Mouse (Mus musculus) CH12.LX (cell line): ENCODE measurements around the gene Sv2b.

ENCODE experiments used
- BHLHE40 ChIP-seq: IDR thresholded peaks from 2 replicates; pipeline ENCODE4 v1.6.1; 2011; ENCODE audit warnings: mild to moderate bottlenecking, low read depth, low read length, improper control_type of control experiment
- CHD2 ChIP-seq: IDR thresholded peaks from 2 replicates; pipeline ENCODE4 v1.6.1; 2011; ENCODE audit warnings: low read length, improper control_type of control experiment
- CTCF ChIP-seq, 2 experiments: IDR thresholded peaks in 1 of 2; conservative IDR thresholded peaks in 1 of 2; 2 replicates each; pipeline ENCODE4 v1.5.1; 2011 to 2012; ENCODE audit warnings: low read depth in 2 of 2, low read length in 2 of 2, improper control_type of control experiment in 1 of 2, inconsistent platforms in 1 of 2, mild to moderate bottlenecking in 1 of 2, moderate library complexity in 1 of 2
- HCFC1 ChIP-seq: IDR thresholded peaks from 2 replicates; pipeline ENCODE4 v1.6.1; 2012; ENCODE audit warnings: low read depth, mild to moderate bottlenecking, inconsistent platforms, low read length, improper control_type of control experiment
- MAFK ChIP-seq: IDR thresholded peaks from 2 replicates; pipeline ENCODE4 v1.6.1; 2011; ENCODE audit warnings: low read length, improper control_type of control experiment; ENCODE audit not compliant: insufficient replicate concordance
- MAX ChIP-seq: IDR thresholded peaks from 2 replicates; pipeline ENCODE4 v1.6.1; 2011; ENCODE audit warnings: low read length, improper control_type of control experiment
- NRF1 ChIP-seq: IDR thresholded peaks from 2 replicates; pipeline ENCODE4 v1.6.1; 2014; ENCODE audit warnings: low read depth, mild to moderate bottlenecking, inconsistent platforms, low read length, improper control_type of control experiment, moderate library complexity
- POLR2A ChIP-seq: IDR thresholded peaks from 2 replicates; pipeline ENCODE4 v1.6.1; 2011; ENCODE audit warnings: low read depth, mild to moderate bottlenecking, improper control_type of control experiment, low read length
- TBP ChIP-seq: conservative IDR thresholded peaks from 2 replicates; pipeline ENCODE4 v1.6.1; 2011; ENCODE audit warnings: low read depth, low read length, improper control_type of control experiment
- UBTF ChIP-seq: IDR thresholded peaks from 2 replicates; pipeline ENCODE4 v1.6.1; 2012; ENCODE audit warnings: low read depth, mild to moderate bottlenecking, inconsistent platforms, low read length, improper control_type of control experiment, moderate library complexity

DNA sequence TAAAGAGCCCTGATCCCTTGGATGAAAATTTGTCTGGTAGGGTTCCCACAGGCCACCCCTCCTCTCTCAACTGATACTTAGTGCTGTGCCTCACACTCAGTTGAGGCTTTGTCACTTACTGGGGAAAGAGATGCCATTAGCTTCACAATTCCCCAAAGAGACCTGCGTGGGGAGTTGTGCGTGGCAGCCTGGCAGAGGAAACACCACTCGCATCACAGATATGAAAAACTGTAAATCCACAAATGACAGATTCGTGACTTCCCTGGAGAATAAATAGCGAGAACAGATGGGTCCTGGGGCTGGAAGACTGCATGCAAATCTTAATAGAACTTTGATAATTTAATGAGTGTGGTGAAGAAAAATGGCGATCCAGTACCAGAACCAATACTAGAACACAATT is 21.8 kb downstream of the Sv2b start:
- no peak for TF ChIP-seq UBTF
- TF ChIP-seq BHLHE40: no peak
- no peak for TF ChIP-seq CHD2
- TF ChIP-seq MAX: no peak
- TF ChIP-seq CTCF (conservative IDR thresholded peaks at IDR 0.05 in 1 of 2, IDR thresholded peaks at IDR 0.05 in 1 of 2; ENCODE audit: low read depth in 2 of 2, low read length in 2 of 2): no peak
- no peak for TF ChIP-seq HCFC1
- no peak for TF ChIP-seq TBP
- TF ChIP-seq NRF1: no peak
- no peak for TF ChIP-seq POLR2A
- TF ChIP-seq MAFK: no peak
